Mouse (Mus musculus): ENCODE data around the gene Necab2. TPM values are rescaled to one million over a fixed set of nuclear protein-coding genes. Genes with fewer than 3 reads are reported as not detected.

The Necab2 gene
- polyA plus RNA-seq, 1 experiment from 2014 or later: 4.2 TPM

DNA sequence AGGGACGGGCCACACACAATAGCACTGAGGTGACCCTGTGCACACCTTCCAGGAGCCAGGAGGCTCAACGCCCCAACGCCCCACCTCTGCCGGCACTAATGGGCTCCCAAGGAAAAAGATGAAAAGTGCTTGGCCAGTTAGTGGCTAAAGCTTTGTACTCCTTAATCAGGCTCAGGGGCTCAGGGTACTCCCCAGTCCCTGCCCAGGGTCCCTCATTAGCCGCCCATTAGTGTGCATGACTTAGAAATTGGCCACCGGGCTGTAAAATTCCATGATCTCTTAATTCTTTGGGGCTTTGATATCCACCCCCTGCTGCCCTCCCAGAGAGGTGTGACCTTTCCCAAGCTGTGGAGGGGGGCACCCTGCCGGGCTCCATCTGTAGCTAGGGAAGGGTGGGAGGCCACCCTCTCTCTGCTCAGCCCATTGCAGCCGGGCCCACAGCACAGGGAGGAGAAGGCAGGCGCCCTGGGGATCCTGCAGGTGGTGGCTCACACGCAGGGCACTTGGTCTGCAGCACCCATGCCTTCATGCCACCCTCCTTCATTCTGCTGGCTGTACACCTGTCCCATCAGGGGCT is 56.8 kb downstream of the Necab2 start:
- Histone ChIP-seq H3K27me3 (no peaks in the 10 kb centered on the region), H3K9ac (no peak overlapping the region), H3K9me3 (no peaks in the 10 kb centered on the region), H3K27ac (no peak overlapping the region), H3K4me2 (no peak overlapping the region), H3K36me3 (peaks cover 28% of the 10 kb centered on the region), H3K4me1 (peaks cover 18% of the 10 kb centered on the region), H3K4me3 (no peak overlapping the region)
- 50% methylated on average over 10 of the region's 10 CpGs for WGBS
- ATAC-seq (ENCODE audit: insufficient number of reproducible peaks, insufficient read depth, low FRiP score, low TSS enrichment, low read depth): no peak

DNA sequence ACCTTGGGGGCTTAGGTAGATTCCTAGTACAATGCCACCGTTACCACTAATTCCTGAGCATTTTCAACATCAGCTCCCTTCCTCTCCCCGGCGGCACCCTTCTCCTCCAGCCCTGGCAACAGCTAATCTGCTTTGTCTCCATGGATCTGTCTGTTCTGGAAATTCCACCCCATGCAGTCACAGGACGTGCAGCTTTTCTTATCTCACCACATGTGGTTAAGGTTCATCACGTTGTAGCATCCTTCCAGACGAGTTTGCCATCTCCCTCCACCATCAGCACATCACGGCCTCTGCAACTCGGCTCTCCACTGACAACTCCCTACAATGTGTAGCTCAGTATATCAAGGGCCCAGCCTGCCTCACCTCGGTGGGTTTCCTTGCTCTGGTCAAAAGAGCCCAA is 59.0 kb downstream of the Necab2 start:
- no peak overlapping the region for H3K27ac ChIP-seq

DNA sequence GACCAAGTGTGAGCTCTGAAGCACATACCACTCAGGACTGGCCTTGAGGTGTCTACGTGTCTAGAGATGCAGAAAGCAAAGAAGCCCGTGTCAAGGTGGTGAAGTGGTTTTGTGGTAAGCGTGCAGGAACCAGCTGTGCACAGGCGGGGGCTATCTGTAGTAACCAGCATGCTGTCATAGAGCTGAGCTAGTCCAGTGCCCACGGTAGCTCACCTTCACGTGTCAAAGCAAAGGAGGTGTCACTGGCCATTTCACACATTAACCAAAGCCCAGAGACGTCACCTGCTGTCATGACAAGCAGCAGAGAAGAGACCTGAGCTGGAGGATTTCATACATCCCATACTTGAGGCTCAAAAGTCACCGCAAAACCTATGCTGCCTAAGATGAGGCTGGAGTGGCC is 59.6 kb downstream of the Necab2 start:
- Histone ChIP-seq H3K4me1 (0 out of 2 replicates have a peak, but pooled peaks cover 8% of the 10 kb centered on the region), H3K9me3 (no peaks in the 10 kb centered on the region), H3K9ac (no peak overlapping the region), H3K4me2 (no peak overlapping the region), H3K36me3 (peaks cover 56% of the 10 kb centered on the region), H3K27me3 (no peaks in the 10 kb centered on the region), H3K4me3 (no peak overlapping the region), H3K27ac (no peak overlapping the region)
- no peak for ATAC-seq (ENCODE audit: insufficient number of reproducible peaks, insufficient read depth, low FRiP score, low TSS enrichment, low read depth)
- WGBS: 83% methylated on average over 8 of the region's 8 CpGs

More for the DNA sequence above, 59.0 kb downstream of the Necab2 start:
- Histone ChIP-seq H3K36me3 (peaks cover 50% of the 10 kb centered on the region), H3K4me3 (no peak overlapping the region), H3K9me3 (no peaks in the 10 kb centered on the region), H3K27me3 (no peaks in the 10 kb centered on the region), H3K4me1 (peaks cover 8% of the 10 kb centered on the region; the same call in 1 of the 2 replicates), H3K4me2 (no peak overlapping the region), H3K9ac (no peak overlapping the region)
- WGBS: 38% methylated on average over 9 of the region's 9 CpGs
- ATAC-seq (ENCODE audit: insufficient number of reproducible peaks, insufficient read depth, low FRiP score, low TSS enrichment, low read depth): no peak

DNA sequence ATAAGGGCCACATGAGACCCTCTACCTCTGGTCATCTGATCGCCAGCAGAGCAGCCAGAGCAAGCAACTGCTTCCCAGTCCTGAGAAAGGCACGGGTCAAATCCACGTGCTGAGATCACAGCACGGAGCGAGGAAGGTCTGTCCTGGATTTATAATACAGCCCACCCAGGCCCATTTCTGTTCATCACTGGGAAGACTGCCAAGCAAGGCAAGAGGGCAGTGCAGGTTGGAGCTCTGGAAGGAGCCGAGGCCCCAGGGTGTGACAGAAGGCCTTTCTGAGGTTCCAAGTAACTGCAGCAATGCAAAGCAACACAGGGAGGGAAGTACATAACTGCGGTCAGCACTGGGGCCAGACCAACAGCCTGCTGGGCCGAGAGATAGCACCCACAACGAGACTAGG is 64.0 kb downstream of the Necab2 start:
- H3K36me3 ChIP-seq: peaks cover 95% of the 10 kb centered on the region
- no peaks in the 10 kb centered on the region for H3K27me3 ChIP-seq
- no peak for ATAC-seq (ENCODE audit: insufficient number of reproducible peaks, insufficient read depth, low FRiP score, low TSS enrichment, low read depth)
- no peak overlapping the region for H3K27ac ChIP-seq
- H3K4me2 ChIP-seq: no peak overlapping the region
- no peaks in the 10 kb centered on the region for H3K9me3 ChIP-seq
- H3K9ac ChIP-seq: no peak overlapping the region
- 0 out of 2 replicates have a peak, but pooled peaks cover 4% of the 10 kb centered on the region for H3K4me1 ChIP-seq
- 89% methylated on average over 9 of the region's 9 CpGs for WGBS
- H3K4me3 ChIP-seq: no peak overlapping the region

DNA sequence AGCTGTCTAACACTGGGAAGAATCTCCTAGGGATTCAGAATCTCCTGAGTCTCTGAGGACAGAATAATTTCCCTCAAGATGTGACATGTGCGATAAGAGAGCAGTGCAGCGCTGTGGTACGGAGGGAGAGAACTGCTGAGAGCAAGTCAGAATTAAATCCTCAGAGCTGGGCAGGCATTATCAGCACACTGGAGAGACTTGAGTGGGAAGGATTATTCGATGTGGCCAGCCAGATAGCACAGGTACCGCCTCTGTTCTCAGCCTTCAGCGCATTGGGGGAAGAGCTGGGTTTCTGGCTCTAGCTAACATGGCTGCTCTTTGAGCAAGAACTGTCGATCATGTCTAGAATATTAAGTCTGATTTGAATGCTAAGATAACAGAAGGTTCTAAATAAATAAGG is 65.2 kb downstream of the Necab2 start:
- H3K4me3 ChIP-seq: no peak overlapping the region
- no peaks in the 10 kb centered on the region for H3K9me3 ChIP-seq
- no peak overlapping the region for H3K4me2 ChIP-seq
- 93% methylated on average over 7 of the region's 7 CpGs for WGBS
- no peak for ATAC-seq (ENCODE audit: insufficient number of reproducible peaks, insufficient read depth, low FRiP score, low TSS enrichment, low read depth)
- H3K36me3 ChIP-seq: peaks cover 95% of the 10 kb centered on the region
- H3K9ac ChIP-seq: no peak overlapping the region; the same call in 1 of the 2 replicates
- H3K27me3 ChIP-seq: no peaks in the 10 kb centered on the region
- no peak overlapping the region for H3K27ac ChIP-seq
- H3K4me1 ChIP-seq: no peaks in the 10 kb centered on the region

DNA sequence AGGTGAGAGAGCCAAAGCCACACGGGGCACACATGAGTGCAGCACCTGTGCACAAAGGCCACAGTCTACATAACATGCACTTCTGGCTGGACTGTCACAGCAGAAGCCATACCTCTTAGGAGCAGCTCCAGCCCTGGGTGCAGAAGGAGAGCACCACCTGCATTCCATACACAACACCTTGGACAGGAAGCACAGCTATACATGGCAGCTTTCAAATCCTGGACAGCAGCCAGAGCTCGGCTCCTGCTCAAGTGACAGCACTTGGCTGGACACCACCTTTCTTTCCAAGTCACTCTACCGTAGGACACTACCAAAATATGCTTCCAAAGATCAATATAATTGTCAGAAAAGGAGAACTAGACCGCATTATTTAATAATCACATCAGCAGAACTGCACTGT is 66.9 kb downstream of the Necab2 start:
- Histone ChIP-seq H3K4me1 (no peaks in the 10 kb centered on the region), H3K4me3 (no peak overlapping the region), H3K9me3 (no peaks in the 10 kb centered on the region), H3K27ac (no peak overlapping the region), H3K36me3 (peaks cover 97% of the 10 kb centered on the region), H3K4me2 (no peak overlapping the region), H3K27me3 (no peaks in the 10 kb centered on the region), H3K9ac (no peak overlapping the region)
- ATAC-seq (ENCODE audit: insufficient number of reproducible peaks, insufficient read depth, low FRiP score, low TSS enrichment, low read depth): no peak
- WGBS: 86% methylated on average over 4 of the region's 4 CpGs

DNA sequence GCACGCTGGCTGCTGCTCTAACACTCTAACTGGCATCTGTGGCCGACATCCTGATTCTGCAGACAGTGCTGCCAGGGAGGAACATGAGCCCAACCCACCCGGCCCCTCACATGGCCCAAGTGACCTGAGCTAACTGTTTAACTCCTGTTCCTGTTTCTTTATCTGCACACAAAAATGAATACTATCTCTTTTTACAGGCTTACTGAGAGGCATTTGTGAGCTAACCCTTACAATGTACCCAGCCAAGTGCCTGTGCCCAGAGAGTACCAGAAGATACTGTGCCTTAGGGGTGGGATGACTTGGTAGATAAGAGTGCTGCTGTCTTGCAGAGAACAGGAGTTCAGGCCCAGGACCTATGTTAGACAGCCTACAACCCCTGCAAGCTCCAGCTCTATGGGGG is 68.4 kb downstream of the Necab2 start:
- Histone ChIP-seq H3K4me2 (no peak overlapping the region), H3K4me1 (no peaks in the 10 kb centered on the region), H3K27me3 (no peaks in the 10 kb centered on the region), H3K27ac (no peak overlapping the region), H3K36me3 (peaks cover 97% of the 10 kb centered on the region), H3K4me3 (no peak overlapping the region), H3K9me3 (no peaks in the 10 kb centered on the region), H3K9ac (no peak overlapping the region)
- no peak for ATAC-seq (ENCODE audit: insufficient number of reproducible peaks, insufficient read depth, low FRiP score, low TSS enrichment, low read depth)
- WGBS: 93% methylated on average over 3 of the region's 3 CpGs

DNA sequence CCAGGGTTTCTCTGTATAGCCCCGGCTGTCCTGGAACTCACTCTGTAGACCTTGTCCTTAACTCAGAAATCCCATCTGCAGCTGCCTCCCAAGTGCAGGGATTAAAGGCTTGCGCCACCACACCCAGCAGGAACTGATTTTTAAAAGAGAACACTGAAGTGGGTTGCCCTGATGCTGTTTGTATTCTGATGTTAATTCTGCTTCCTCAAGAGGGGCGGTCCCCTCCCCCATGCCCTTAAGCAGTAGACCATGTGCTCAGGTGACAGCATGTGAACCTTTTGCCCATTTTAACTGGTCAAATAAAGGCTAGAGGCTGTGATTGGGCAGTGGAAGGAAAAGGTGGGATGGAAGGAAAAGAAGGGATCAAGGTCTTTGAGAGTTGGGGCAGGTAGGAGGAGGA is 69.2 kb downstream of the Necab2 start:
- no peak overlapping the region for H3K9ac ChIP-seq
- H3K36me3 ChIP-seq: peaks cover 97% of the 10 kb centered on the region
- no peak overlapping the region for H3K4me3 ChIP-seq
- no peak for ATAC-seq (ENCODE audit: insufficient number of reproducible peaks, insufficient read depth, low FRiP score, low TSS enrichment, low read depth)
- no peaks in the 10 kb centered on the region for H3K9me3 ChIP-seq
- H3K27me3 ChIP-seq: no peaks in the 10 kb centered on the region
- H3K27ac ChIP-seq: no peak overlapping the region
- H3K4me2 ChIP-seq: no peak overlapping the region
- 64% methylated on average over 3 of the region's 3 CpGs for WGBS
- H3K4me1 ChIP-seq: no peaks in the 10 kb centered on the region

DNA sequence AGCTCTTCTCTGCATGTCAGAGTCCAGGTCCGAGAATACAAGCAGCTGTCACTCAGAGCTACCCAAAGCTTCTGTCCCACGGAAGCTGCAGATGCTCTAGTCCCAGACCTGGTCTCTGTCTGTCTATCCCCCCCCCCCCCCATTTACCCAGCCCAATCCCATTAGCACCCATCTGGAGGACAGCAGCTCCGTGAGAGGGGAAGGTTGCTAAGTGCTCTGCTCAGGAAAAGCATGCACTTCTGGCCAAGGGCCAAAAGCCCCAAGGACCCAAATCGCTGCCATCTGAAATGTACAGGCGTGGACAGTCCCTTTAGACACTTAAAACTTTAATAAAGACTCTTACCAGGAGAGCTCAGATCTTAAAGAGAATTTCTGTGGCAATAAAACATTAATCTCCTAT is 70.2 kb downstream of the Necab2 start:
- no peaks in the 10 kb centered on the region for H3K27me3 ChIP-seq
- ATAC-seq (ENCODE audit: insufficient number of reproducible peaks, insufficient read depth, low FRiP score, low TSS enrichment, low read depth): no peak
- H3K36me3 ChIP-seq: peaks cover 98% of the 10 kb centered on the region
- no peaks in the 10 kb centered on the region for H3K4me1 ChIP-seq
- H3K4me2 ChIP-seq: no peak overlapping the region
- H3K9me3 ChIP-seq: no peaks in the 10 kb centered on the region
- no peak overlapping the region for H3K4me3 ChIP-seq
- no peak overlapping the region for H3K27ac ChIP-seq
- H3K9ac ChIP-seq: no peak overlapping the region
- WGBS: 57% methylated on average over 5 of the region's 5 CpGs

DNA sequence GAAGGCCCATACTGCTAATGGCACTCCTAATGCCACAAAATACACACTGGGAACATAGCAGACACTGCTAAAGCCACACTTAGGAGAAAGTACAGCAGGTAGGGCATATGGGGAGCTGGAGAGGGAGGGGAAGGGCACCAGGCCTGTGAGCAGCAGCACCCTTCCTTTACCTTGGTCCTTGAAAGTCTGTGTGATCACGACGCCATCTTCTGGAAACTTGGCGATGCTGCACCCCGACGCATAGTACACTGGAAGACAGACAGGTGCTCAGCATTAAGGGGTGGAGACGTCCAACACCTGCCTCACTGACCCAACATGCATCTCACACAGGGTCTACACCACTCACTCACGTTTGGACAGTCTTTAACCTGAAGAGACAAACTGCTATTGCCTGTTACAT is 73.6 kb downstream of the Necab2 start:
- WGBS: 78% methylated on average over 7 of the region's 7 CpGs
- no peak overlapping the region for H3K9ac ChIP-seq
- no peak overlapping the region for H3K4me3 ChIP-seq
- no peak overlapping the region for H3K27ac ChIP-seq
- H3K27me3 ChIP-seq: no peaks in the 10 kb centered on the region
- H3K4me2 ChIP-seq: no peak overlapping the region
- no peak for ATAC-seq (ENCODE audit: insufficient number of reproducible peaks, insufficient read depth, low FRiP score, low TSS enrichment, low read depth)
- no peaks in the 10 kb centered on the region for H3K4me1 ChIP-seq
- H3K36me3 ChIP-seq: peaks cover 97% of the 10 kb centered on the region
- no peaks in the 10 kb centered on the region for H3K9me3 ChIP-seq
